Mouse (Mus musculus) 416B (cell line): ENCODE results near the gene Gm28551.
"Not testable (repeated sequence)": the region's sequence is repeated elsewhere in the genome, so short reads cannot be mapped to it uniquely, and the experiment has no call there.

ENCODE experiments used
- DNase-seq: peaks from one replicate; pipeline ENCODE4 v3.0.0; 2011; ENCODE audit warnings: low read depth

The Gm28551 gene

DNA sequence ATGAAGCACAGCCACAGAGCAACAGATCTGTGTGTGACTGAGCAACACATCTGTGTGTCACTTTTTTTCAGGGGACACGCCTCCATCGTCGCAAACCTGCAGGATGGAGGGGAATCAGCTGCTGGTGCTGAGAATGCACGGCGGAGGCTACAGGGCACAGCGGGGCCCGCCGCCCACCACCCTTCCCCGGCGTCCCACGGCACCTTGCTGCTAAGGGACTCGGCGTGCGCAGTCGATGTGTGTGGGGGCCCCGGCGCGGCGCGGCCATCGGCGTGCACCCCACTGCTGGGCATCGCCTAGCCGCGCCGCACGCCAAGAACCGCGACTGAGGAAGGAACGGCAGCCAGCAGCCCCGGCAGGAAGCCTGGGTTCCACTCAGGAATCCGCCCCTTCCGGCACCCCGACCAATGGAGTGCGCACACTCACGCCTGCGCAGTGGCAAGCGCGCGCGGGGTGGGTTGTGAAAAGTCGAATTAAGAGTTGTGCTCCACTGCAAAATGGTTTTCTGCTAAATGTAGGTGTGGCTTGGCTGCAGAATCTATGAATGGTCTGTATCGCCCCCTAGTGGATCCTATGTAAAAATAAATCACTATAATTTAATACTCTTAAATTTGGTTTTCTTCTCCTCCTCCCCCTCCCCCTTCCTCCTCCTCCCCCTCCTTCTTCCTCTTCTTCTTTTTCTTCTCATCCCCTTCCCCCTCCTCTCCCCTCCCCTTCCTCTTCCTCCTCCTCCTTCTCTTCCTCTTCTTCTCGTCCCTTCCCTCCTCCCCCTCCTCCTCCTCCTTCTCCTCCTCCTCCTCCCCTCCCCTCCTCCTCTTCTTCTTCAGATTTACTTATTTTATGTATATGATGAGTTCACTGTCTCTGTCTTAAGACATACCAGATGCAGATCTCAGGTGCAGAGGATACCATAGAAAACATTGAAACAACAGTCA lies at the start of gene Gm28551, which contains the start of the genes Asdurf and Asnsd1:
Gm28551 (minus strand) TSS at position 341 of the 935 bp plus-strand sequence.
Asdurf (minus strand) TSS at position 293 of the 935 bp plus-strand sequence.
Asnsd1 (minus strand) TSS at position 426 of the 935 bp plus-strand sequence.
- DNase-seq: peak; percentile 98

- not testable (repeated sequence) for DNase-seq
These were observed 41.7 kb upstream of the Gm28551 start for GRCm38 (mm10) chr1:53393936-53394760.

GRCm38 (mm10) chr1:53388762-53389161 lies 36.3 kb upstream of the Gm28551 start:
- DNase-seq: no peak

DNA sequence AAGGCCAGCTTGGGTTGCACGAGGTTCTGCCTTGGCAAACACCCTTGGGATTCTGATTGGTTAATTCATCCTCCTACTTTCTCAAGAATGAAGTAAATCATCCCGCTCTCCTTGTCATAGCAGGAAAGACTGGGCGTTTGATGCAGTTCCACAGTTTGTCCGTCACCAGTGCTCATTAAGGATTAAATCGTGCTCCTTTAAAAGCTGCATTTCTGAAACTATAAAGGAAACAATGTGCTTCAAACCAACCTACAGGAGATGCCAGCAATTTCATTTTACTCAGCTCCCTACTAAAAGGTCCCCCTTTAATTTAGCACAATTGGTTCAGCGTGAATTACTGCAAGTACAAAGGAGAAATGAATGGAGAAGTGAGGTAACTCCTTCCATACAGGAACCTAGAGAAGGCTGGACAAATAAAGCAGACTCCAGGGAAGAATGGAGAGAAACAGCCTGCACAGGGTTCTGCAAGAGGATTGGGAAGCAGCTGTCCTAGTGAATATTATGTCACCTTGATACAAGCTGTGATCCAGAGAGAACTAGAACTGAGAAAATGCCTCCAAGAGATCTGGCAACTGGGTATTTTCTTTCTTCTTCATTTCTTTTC lies 31.7 kb upstream of the Gm28551 start:
- DNase-seq: no peak

DNA sequence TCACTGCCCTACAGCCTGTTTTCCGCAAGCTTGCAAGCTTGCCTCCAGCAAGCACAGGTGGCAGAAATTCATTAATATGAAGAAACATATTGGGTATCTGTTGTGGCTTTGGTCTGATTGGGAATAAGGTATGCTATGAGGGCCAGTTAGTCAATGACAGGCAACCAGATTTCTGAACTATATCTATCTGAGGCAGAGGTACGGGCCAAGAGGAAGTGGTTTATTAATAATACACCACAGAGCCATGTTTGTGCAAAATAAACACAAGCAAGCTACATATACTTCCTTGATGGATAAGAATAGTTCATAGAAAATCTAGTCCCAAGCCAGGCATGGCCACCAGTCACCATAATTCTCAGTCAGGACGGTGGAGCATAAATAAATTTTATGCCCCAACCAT lies 25.3 kb upstream of the Gm28551 start:
- no peak for DNase-seq

DNA sequence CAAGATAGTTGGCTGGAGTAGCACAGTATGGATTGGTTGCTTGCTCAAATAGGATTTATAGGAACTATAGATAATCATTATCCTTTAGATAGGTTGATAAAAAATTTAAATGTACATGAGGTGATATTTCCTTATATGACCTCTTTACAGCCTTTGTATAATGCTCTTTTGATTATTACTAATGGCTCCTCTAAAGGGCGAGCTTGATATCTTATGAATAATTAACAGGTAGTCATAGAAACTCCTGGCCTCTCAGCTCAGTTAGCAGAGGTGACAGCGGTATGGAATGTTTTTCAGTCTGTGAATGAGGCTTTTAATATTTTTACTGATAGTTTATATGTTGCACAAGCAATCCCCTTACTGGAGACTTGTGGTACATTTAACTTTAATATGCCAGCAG lies 23.5 kb upstream of the Gm28551 start:
- DNase-seq: not testable (repeated sequence)

DNA sequence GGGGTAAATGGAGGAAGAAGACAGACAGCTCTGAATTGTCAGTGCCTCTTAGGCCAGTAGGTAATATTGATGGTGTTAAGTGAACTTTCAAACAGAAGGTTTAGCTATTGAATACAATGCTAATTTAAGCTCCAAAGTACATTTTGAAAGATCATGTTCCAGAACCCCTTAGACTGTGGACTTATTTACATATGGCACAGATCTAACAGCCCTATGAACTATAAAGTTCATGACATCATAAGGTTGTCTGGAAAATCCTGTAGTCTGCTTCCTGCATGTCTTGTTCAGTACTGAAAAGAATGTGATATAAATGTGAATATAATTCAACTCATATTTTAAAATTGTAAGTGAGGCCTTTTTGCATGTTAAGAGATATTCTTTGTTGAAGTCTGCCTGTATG lies 6.5 kb upstream of the Gm28551 start:
- no peak for DNase-seq

DNA sequence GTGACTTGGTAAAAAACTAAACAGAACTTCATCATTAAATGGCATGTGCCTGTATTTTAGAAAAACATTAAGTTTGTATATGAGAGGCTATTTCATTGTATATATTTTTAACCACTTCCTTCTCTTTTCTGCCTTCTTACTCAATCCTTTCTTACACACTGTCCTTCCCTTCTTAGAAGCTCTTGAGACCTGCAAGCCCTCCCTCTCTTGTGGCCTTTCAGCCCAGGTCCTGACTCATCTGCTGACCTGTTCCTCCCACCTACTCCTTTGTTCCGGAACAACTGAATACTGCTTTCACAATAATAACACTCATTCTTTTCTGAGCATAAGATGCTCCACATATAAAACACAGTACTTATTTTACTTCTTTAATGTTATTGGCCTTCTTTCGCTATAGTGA lies 11.4 kb downstream of the Gm28551 start:
- peak; percentile 78 for DNase-seq

DNA sequence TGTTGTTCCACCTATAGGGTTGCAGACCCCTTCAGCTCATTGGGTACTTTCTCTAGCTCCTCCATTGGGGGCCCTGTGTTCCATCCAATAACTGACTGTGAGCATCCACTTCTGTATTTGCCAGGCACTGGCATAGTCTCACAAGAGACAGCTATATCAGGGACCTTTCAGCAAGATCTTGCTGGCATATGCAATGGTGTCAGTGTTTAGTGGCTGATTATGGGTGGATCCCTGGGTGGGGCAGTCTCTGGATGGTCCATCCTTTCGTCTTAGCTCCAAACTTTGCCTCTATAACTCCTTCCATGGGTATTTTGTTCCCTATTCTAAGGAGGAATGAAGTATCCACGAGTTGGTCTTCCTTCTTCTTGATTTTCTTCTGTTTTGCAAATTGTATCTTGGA lies 15.1 kb downstream of the Gm28551 start:
- DNase-seq: not testable (repeated sequence)

DNA sequence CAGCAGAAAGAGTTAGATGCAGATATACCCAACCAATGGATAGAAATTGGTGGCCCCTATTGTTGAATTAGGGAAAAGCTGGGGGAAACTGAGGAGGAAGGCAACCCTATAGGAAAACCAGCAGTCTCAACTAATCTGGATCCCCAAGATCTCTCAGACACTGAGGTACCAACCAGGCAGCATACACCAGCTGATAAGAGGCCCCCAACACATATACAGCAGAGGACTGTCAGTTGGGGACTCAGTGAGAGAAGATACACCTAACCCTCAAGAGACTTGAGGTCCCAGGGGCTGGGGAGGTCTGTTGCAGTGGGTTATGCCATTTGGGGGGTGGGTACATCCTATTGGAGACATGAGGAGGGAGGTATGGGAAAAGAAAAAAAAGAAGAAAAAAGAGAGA lies 17.0 kb downstream of the Gm28551 start:
- no peak for DNase-seq

DNA sequence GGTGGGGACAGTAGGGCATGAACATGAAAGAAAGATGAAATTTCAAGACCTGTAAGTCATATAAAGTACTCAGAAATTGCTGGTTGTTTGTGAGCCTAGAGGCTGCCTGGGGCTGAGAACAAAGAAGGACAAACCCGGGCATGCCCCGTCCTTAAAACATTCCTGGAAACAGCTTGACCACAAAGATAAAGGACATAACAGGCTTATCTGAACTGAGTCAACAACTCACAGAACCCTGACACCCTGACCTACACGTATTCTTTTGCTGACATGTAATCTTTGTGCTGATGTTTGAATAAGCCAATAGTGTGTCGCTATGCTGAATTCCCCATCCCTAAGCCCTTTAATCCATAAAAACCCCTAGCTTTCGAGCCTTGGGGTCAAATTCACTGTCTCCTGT lies 18.9 kb downstream of the Gm28551 start:
- peak; percentile 29 for DNase-seq

- no peak for DNase-seq
These were observed 27.5 kb downstream of the Gm28551 start for GRCm38 (mm10) chr1:53324827-53325494.

DNA sequence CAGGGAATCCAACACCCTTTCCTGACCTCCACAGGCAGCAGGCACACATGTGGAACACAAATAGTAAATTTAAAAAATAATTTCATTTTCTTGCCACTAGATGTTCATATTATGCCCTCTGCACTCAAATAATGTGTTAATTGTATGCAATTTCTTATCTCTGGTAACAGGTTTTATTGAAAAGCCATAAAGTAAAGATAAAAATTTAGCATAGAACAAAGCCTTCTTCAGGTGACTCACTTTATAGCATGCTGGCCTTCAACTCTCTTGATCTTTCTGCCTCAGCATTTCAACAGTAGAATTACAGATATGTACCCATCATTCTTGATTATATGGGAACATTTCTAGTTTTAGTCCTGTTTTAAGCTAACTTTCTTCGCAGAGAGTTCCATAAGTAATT lies 28.2 kb downstream of the Gm28551 start:
- DNase-seq: no peak

DNA sequence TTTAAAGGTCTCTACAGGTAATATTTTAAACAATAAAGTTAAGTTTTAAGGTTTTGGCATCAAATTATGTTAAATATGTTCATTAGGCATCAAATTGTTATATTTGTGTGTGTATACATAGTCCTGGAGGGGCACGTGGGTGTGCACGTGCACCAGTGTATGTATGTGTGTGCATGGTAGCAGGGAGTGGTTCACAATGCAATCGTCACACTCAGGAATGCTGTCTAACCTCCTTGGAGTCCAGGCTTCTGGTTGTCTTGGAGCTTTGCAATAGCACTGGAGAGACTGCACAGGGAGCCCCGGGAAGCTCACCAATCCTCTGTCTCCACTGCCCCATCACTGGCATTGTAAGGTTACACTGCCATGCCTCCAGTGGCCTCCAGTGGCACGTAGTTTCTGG lies 29.2 kb downstream of the Gm28551 start:
- DNase-seq: no peak

GRCm38 (mm10) chr1:53321662-53322344 lies 30.7 kb downstream of the Gm28551 start:
- no peak for DNase-seq

- DNase-seq: peak; percentile 87
These were observed 39.2 kb downstream of the Gm28551 start, which contains the start of gene Osgepl1 for GRCm38 (mm10) chr1:53312989-53313967. TSS of gene Osgepl1 (plus strand) at chr1:53313624.

- no peak for DNase-seq
These were observed 52.0 kb downstream of the Gm28551 start for GRCm38 (mm10) chr1:53300506-53300905.

GRCm38 (mm10) chr1:53296581-53297383 lies 55.7 kb downstream of the Gm28551 start, which contains the start of the genes Pms1, Ormdl1 and Gm28778:
TSS of gene Pms1 (minus strand) at chr1:53297018.
TSS of gene Ormdl1 (plus strand) at chr1:53297095.
TSS of gene Gm28778 (plus strand) at chr1:53297111.
- peak; percentile 96 for DNase-seq

- DNase-seq: no peak
These were observed 61.3 kb downstream of the Gm28551 start for GRCm38 (mm10) chr1:53291197-53291596.
